8 mouse cellular contexts compared by ENCODE assay signal in the genomic region with DNA sequence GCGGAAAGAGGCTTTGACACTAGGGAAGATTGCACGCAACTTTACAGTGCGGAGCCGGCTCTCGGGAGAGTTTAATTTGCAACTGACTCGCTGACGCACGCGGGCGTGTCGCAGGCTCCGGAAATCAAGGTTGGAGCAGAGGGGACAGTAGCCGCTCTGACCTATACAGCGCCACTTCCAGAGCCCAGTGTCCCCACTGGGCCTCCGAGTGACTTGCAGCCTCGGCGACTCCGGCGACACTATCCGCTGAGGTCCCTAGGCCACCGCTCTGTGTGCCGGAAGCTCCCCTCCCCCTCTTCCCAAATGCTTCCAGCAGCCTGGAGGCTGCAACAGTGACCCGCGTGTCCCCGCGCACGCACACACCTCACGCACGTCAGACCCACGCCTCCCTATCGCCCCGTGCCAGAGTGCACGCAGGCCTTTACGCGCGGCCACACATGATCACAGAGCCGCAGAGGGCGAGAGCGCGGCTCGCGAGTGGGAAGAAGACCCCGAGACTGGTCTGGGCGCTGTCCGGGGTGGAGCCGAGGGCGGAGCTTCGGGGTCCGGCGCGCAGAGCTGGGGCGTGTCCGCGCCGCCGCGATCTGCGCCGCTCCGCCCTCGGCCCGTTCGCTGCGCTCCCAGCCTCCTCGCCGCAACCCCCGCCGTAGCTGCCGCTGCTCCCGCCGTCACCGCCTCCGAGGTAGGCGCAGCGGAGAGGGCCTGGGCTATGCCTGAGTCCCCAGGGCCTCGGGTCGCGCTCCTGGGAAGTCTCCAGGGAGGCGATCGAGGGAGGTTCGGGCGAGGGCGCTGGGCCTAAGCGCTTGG. TPM values are rescaled to one million over a fixed set of nuclear protein-coding genes. Genes with fewer than 3 reads are reported as not detected.
A peak's percentile ranks its signal among the peaks of the same experiment; 100 is the strongest.
DNase-seq lines count a peak whose midpoint lies in the region; ATAC-seq and TF ChIP-seq lines count a peak whose summit lies in the region.

Vdac1 (plus strand) TSS at position 390 of the 807 bp plus-strand sequence.

- peak within 1 kb of the TSS; percentile 91 for H3K4me3 ChIP-seq in forebrain, embryonic 13.5 days
- peak within 1 kb of the TSS; percentile 90 for H3K4me3 ChIP-seq in heart, postnatal 0 days (ENCODE audit: low read depth, low read length)
- H3K4me3 ChIP-seq in liver, embryonic 15.5 days (replicated peaks): peak within 1 kb of the TSS; percentile 86
- peak within 1 kb of the TSS; percentile 90 for H3K4me3 ChIP-seq in neural tube, embryonic 11.5 days (ENCODE audit: low read depth, low read length)
- peak within 1 kb of the TSS; percentile 80 for H3K4me3 ChIP-seq in stomach, postnatal 0 days (ENCODE audit: low read depth, low read length)

- 0 out of 2 replicates have a peak, but pooled peaks have one; percentile 67 for TF ChIP-seq EP300 in heart, postnatal 0 days (IDR thresholded peaks at IDR 0.05; ENCODE audit: low read depth)
- no peak for TF ChIP-seq EP300 in stomach, postnatal 0 days (optimal IDR thresholded peaks at IDR 0.05)

- peaks cover 45% of the 10 kb centered on the region for H3K4me1 ChIP-seq in forebrain, embryonic 13.5 days
- H3K4me1 ChIP-seq in heart, postnatal 0 days (ENCODE audit: control insufficient read depth, insufficient read depth): peaks cover 41% of the 10 kb centered on the region
- peaks cover 63% of the 10 kb centered on the region for H3K4me1 ChIP-seq in liver, embryonic 15.5 days (replicated peaks)
- H3K4me1 ChIP-seq in neural tube, embryonic 11.5 days (ENCODE audit: control insufficient read depth, insufficient read depth, low read length): peaks cover 15% of the 10 kb centered on the region
- H3K4me1 ChIP-seq in stomach, postnatal 0 days (replicated peaks; ENCODE audit: control insufficient read depth, insufficient read depth): peaks cover 11% of the 10 kb centered on the region

- H3K4me2 ChIP-seq in forebrain, embryonic 13.5 days: peak within 1 kb of the TSS; percentile 93
- peak within 1 kb of the TSS; percentile 87 for H3K4me2 ChIP-seq in heart, postnatal 0 days (ENCODE audit: low read depth, low read length)
- H3K4me2 ChIP-seq in liver, embryonic 15.5 days: peak within 1 kb of the TSS; percentile 96
- H3K4me2 ChIP-seq in neural tube, embryonic 11.5 days (ENCODE audit: low read depth): peak within 1 kb of the TSS; percentile 74
- peak within 1 kb of the TSS; percentile 82 for H3K4me2 ChIP-seq in stomach, postnatal 0 days (replicated peaks; ENCODE audit: low read depth)

- TF ChIP-seq CTCF in heart, postnatal 0 days (IDR thresholded peaks at IDR 0.05; ENCODE audit: low read depth): no peak
- 0 out of 2 replicates have a peak, but pooled peaks have one; percentile 5 for TF ChIP-seq CTCF in stomach, postnatal 0 days (IDR thresholded peaks at IDR 0.05; ENCODE audit: low read depth)

- no peaks in the 10 kb centered on the region for H3K9me3 ChIP-seq in forebrain, embryonic 13.5 days (replicated peaks)
- no peaks in the 10 kb centered on the region for H3K9me3 ChIP-seq in heart, postnatal 0 days (replicated peaks; ENCODE audit: control insufficient read depth, low read length)
- H3K9me3 ChIP-seq in liver, embryonic 15.5 days (replicated peaks): no peaks in the 10 kb centered on the region
- H3K9me3 ChIP-seq in neural tube, embryonic 11.5 days (ENCODE audit: control insufficient read depth, low read length): no peaks in the 10 kb centered on the region
- no peaks in the 10 kb centered on the region for H3K9me3 ChIP-seq in stomach, postnatal 0 days (ENCODE audit: control insufficient read depth, low read length)

- DNase-seq in ES-CJ7 (ENCODE audit: low read depth, low spot score): peak; percentile 86
- peak; percentile 89 for DNase-seq in heart, postnatal 0 days (ENCODE audit: low spot score)
- peak; percentile 92 to 95 for DNase-seq in kidney, postnatal 4 days
- peak; percentile 91 for DNase-seq in neural tube, embryonic 11.5 days (ENCODE audit: low spot score)
- DNase-seq in stomach, postnatal 0 days (ENCODE audit: low spot score): peak; percentile 90

- H3K27me3 ChIP-seq in forebrain, embryonic 13.5 days: no peaks in the 10 kb centered on the region
- no peaks in the 10 kb centered on the region for H3K27me3 ChIP-seq in heart, postnatal 0 days (ENCODE audit: control insufficient read depth, insufficient read depth, low read length)
- H3K27me3 ChIP-seq in liver, embryonic 15.5 days: no peaks in the 10 kb centered on the region
- no peaks in the 10 kb centered on the region for H3K27me3 ChIP-seq in neural tube, embryonic 11.5 days (ENCODE audit: control insufficient read depth, insufficient read depth, low read length)
- no peaks in the 10 kb centered on the region for H3K27me3 ChIP-seq in stomach, postnatal 0 days (ENCODE audit: control insufficient read depth, insufficient read depth, low read length)

- ATAC-seq in cerebellum, adult (ENCODE audit: insufficient number of reproducible peaks, low FRiP score, low TSS enrichment): peak; percentile 90
- ATAC-seq in forebrain, embryonic 13.5 days: peak; percentile 97
- ATAC-seq in heart, postnatal 0 days (ENCODE audit: insufficient read depth, low read depth): peak; percentile 90
- ATAC-seq in liver, embryonic 15.5 days (ENCODE audit: insufficient read depth): peak; percentile 87
- ATAC-seq in neural tube, embryonic 11.5 days (ENCODE audit: insufficient read depth, low FRiP score, low TSS enrichment): peak; percentile 96
- ATAC-seq in stomach, postnatal 0 days (ENCODE audit: low FRiP score, low TSS enrichment): peak; percentile 91

- H3K9ac ChIP-seq in forebrain, embryonic 13.5 days: peak within 1 kb of the TSS; percentile 96
- H3K9ac ChIP-seq in heart, postnatal 0 days (replicated peaks; ENCODE audit: low read depth, low read length): peak within 1 kb of the TSS; percentile 98
- peak within 1 kb of the TSS; percentile 94 for H3K9ac ChIP-seq in liver, embryonic 15.5 days
- peak within 1 kb of the TSS; percentile 77 for H3K9ac ChIP-seq in neural tube, embryonic 11.5 days (ENCODE audit: low read length)
- peak within 1 kb of the TSS; percentile 95 for H3K9ac ChIP-seq in stomach, postnatal 0 days (ENCODE audit: low read length)

- WGBS in forebrain, embryonic 13.5 days: under 1% methylated on average over 73 of the region's 84 CpGs
- under 1% methylated on average over 67 of the region's 84 CpGs for WGBS in heart, postnatal 0 days
- WGBS in liver, embryonic 15.5 days (ENCODE audit: insufficient replicate concordance): under 1% methylated on average over 84 of the region's 84 CpGs
- 0% methylated on average over 83 of the region's 84 CpGs for WGBS in neural tube, embryonic 11.5 days
- WGBS in stomach, postnatal 0 days: 0% methylated on average over 63 of the region's 84 CpGs

- no peaks in the 10 kb centered on the region for H3K36me3 ChIP-seq in forebrain, embryonic 13.5 days (ENCODE audit: poor library complexity, severe bottlenecking)
- no peaks in the 10 kb centered on the region for H3K36me3 ChIP-seq in heart, postnatal 0 days (replicated peaks; ENCODE audit: control insufficient read depth, insufficient read depth, low read length)
- no peaks in the 10 kb centered on the region for H3K36me3 ChIP-seq in liver, embryonic 15.5 days (replicated peaks)
- H3K36me3 ChIP-seq in neural tube, embryonic 11.5 days (ENCODE audit: control insufficient read depth, insufficient read depth, low read length): no peaks in the 10 kb centered on the region
- H3K36me3 ChIP-seq in stomach, postnatal 0 days (ENCODE audit: control insufficient read depth, insufficient read depth, low read length): no peaks in the 10 kb centered on the region

- H3K27ac ChIP-seq in forebrain, embryonic 13.5 days: peak within 1 kb of the TSS; percentile 89
- peak within 1 kb of the TSS; percentile 99 for H3K27ac ChIP-seq in heart, postnatal 0 days (ENCODE audit: low read depth)
- H3K27ac ChIP-seq in liver, embryonic 15.5 days (replicated peaks): peak within 1 kb of the TSS; percentile 91
- peak within 1 kb of the TSS; percentile 86 for H3K27ac ChIP-seq in neural tube, embryonic 11.5 days (ENCODE audit: low read depth, low read length)
- peak within 1 kb of the TSS; percentile 98 for H3K27ac ChIP-seq in stomach, postnatal 0 days (replicated peaks)

RNA-seq across cellular contexts. Expression of gene Vdac1, which starts in this region (rescaled TPM):
- polyA plus RNA-seq in forebrain, embryonic 13.5 days (2015; fragmentation: Nextera tagmentation; extraction: Ambion mirVana): 233 and 254 TPM in 2 replicates
- 478 and 528 TPM in 2 replicates for total RNA-seq in heart, postnatal 0 days (2014; rRNA removed; ENCODE audit: low replicate concordance)
- polyA plus RNA-seq in heart, postnatal 0 days (2015; fragmentation: Nextera tagmentation; extraction: Ambion mirVana): 627 and 646 TPM in 2 replicates
- 119 TPM in 2 replicates for polyA plus RNA-seq in liver, embryonic 15.5 days (2015; fragmentation: Nextera tagmentation; extraction: Ambion mirVana)
- 211 and 220 TPM in 2 replicates for polyA plus RNA-seq in neural tube, embryonic 11.5 days (2014; fragmentation: Nextera tagmentation; extraction: Ambion mirVana)
- polyA plus RNA-seq in stomach, postnatal 0 days (2015; fragmentation: Nextera tagmentation; extraction: Ambion mirVana): 189 and 193 TPM in 2 replicates

Comparison
In these comparisons a context has a peak if more than half of its experiments do, and no peak if none do; other contexts are left out.
1. Peak in every context shown above with its lines: DNase-seq, ATAC-seq, H3K4me3 ChIP-seq and H3K27ac ChIP-seq.